In the genomic region with DNA sequence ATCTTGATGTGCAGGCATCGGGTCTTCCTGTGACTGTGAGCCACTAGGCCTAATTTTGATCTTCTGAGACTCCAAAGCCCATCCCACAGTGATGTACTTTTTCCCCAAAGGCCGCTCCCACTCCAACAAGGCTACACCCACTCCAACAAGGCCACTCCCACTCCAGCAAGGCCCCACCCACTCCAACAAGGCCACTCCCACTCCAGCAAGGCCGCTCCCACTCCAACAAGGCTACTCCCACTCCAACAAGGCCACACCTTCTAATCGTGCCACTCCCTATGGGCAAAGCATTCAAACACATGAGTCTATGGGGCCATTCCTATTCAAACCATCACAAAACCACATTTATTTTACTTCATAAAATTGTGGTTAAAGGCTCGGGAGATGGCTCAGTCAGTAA, we compare ENCODE assay signal across 14 mouse cellular contexts.
"Had no signal": no experiment of that assay in that cellular context is flagged by ENCODE, and none has a peak within 500 bp of the region (broad histone marks: within the 10 kb centered on the region; RNA-seq: fewer than 3 reads in every experiment).

No protein-coding gene starts in this region.

- H3K36me3 ChIP-seq: limb, embryonic 12.5 days; midbrain, embryonic 15.5 days; neural tube, embryonic 12.5 days; stomach, embryonic 15.5 days had no signal

- H3K9ac ChIP-seq: limb, embryonic 12.5 days; midbrain, embryonic 15.5 days; neural tube, embryonic 12.5 days; stomach, embryonic 15.5 days had no signal

- H3K4me2 ChIP-seq: limb, embryonic 12.5 days; midbrain, embryonic 11.5 days; midbrain, embryonic 15.5 days; neural tube, embryonic 12.5 days; stomach, embryonic 15.5 days had no signal

- H3K27ac ChIP-seq: layer of hippocampus, adult 2 months; limb, embryonic 12.5 days; midbrain, embryonic 15.5 days; neural tube, embryonic 12.5 days; stomach, embryonic 15.5 days had no signal

- H3K4me3 ChIP-seq: layer of hippocampus, adult 2 months; limb, embryonic 12.5 days; megakaryocyte, embryonic 14.5 days; midbrain, embryonic 15.5 days; neural tube, embryonic 12.5 days; stomach, embryonic 15.5 days had no signal

- ATAC-seq: lung, postnatal 0 days; midbrain, embryonic 15.5 days had no signal

- H3K27me3 ChIP-seq: limb, embryonic 12.5 days; midbrain, embryonic 15.5 days; neural tube, embryonic 12.5 days; stomach, embryonic 15.5 days had no signal

- H3K9me3 ChIP-seq: limb, embryonic 12.5 days; midbrain, embryonic 15.5 days; neural tube, embryonic 12.5 days; stomach, embryonic 15.5 days had no signal

- H3K4me1 ChIP-seq: limb, embryonic 12.5 days; midbrain, embryonic 15.5 days; neural tube, embryonic 12.5 days had no signal

- DNase-seq: kidney, adult 18-20 months; kidney, postnatal 10 days; kidney, postnatal 4 days; lung, adult 2 months; lung, postnatal 4 days; retina, postnatal 1 day had no signal
